Mouse (Mus musculus): Measurements from ENCODE around the gene Lrrc8d. TPM values are rescaled to one million over a fixed set of nuclear protein-coding genes. Genes with fewer than 3 reads are reported as not detected.
A peak's percentile ranks its signal among the peaks of the same experiment; 100 is the strongest.
"Not testable (repeated sequence)": the region's sequence is repeated elsewhere in the genome, so short reads cannot be mapped to it uniquely, and the experiment has no call there.

The Lrrc8d gene
- polyA plus RNA-seq, 1 experiment = 25.4 TPM

DNA sequence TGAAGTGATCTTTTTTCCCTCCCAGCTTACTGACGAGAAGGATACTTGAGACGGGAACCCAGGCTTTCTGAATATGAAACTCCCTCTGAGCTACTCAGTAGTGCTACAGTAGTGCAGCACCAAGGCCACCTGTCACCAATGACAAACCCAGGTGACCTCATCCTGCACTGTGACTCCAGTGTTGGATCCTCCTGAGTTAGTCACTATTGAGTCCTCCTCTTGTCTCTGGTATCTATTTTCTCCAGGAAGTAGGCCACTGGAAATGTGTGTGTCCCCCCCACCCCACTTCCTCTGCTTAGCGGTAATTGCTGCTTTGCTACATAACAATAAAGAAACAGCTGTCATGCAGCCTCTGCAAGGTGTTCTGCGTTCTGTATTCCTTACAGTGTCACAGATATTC, 149.5 kb downstream of the Lrrc8d start:
- no peak for TF ChIP-seq CTCF (IDR thresholded peaks at IDR 0.05; ENCODE audit: borderline replicate concordance, extremely low read depth, insufficient read depth, insufficient read length)
- no peak for TF ChIP-seq POLR2A (IDR thresholded peaks at IDR 0.05; ENCODE audit: borderline replicate concordance, extremely low read depth, insufficient read depth, insufficient read length, poor library complexity, severe bottlenecking)
- no peak for DNase-seq (ENCODE audit: low read depth)

DNA sequence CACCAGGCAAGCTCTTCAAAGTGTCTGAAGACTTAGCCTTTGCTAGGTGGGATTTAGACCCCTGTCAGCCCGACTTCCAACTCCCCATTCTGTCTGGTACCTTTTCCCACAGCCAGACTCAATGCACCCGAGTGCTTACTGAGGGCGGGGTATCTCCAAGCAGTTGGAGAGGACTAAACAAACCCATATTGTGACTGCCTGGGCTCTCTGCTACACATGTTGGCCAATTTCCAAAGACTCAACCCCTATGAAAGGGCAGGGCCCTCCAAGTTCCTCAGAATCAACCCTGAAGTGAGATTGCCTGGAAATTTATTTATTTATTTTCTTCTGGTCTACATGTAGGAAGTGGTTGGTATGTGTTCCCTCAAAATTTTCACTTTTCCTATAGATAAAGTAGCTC, 149.9 kb downstream of the Lrrc8d start:
- TF ChIP-seq POLR2A (IDR thresholded peaks at IDR 0.05; ENCODE audit: borderline replicate concordance, extremely low read depth, insufficient read depth, insufficient read length, poor library complexity, severe bottlenecking) (no peak), CTCF (IDR thresholded peaks at IDR 0.05; ENCODE audit: borderline replicate concordance, extremely low read depth, insufficient read depth, insufficient read length) (no peak)
- peak; percentile 43 for DNase-seq (ENCODE audit: low read depth)

DNA sequence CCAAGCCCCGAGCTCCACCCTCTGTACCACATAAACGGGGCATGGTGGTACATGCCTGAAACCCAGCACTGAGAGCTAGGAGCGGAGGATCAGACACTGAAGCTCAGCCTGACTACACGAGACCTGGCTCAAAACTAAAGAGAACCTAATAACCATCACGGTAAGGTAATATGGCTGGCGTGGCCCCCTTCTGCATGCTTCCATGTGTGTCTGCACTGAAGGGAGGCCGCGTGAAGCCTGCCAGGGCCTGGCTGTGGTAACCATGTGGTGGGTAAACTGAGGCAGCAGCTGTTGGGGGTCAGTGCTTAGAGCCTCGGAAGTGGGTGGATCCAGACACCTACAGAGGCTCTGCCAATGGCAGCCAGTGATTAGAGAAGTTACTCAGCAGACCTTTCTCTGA, 153.5 kb downstream of the Lrrc8d start:
- TF ChIP-seq POLR2A (IDR thresholded peaks at IDR 0.05; ENCODE audit: borderline replicate concordance, extremely low read depth, insufficient read depth, insufficient read length, poor library complexity, severe bottlenecking) (no peak), CTCF (IDR thresholded peaks at IDR 0.05; ENCODE audit: borderline replicate concordance, extremely low read depth, insufficient read depth, insufficient read length) (no peak)
- no peak for DNase-seq (ENCODE audit: low read depth)

DNA sequence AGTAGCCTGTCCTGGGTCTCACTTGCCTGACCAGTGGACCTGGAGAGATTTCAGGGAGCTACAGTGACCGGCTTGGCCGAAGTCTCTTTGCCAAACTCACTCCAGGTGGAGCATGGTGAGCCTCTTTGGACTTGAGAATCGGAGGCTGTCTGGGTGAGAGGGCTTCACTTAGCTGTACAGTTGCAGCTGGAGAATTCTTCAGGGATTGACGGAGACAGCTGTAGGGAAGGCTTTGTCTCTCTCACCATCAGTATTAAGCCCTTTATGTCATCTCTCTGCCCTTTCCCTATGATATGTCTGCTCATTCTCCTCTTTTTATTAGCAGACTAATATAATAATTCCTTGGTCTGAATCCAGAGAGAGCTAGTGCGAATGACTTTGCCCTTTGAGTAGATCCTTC, 157.7 kb downstream of the Lrrc8d start:
- no peak for DNase-seq (ENCODE audit: low read depth)
- TF ChIP-seq POLR2A (IDR thresholded peaks at IDR 0.05; ENCODE audit: borderline replicate concordance, extremely low read depth, insufficient read depth, insufficient read length, poor library complexity, severe bottlenecking) = no peak
- TF ChIP-seq CTCF (IDR thresholded peaks at IDR 0.05; ENCODE audit: borderline replicate concordance, extremely low read depth, insufficient read depth, insufficient read length) = no peak

DNA sequence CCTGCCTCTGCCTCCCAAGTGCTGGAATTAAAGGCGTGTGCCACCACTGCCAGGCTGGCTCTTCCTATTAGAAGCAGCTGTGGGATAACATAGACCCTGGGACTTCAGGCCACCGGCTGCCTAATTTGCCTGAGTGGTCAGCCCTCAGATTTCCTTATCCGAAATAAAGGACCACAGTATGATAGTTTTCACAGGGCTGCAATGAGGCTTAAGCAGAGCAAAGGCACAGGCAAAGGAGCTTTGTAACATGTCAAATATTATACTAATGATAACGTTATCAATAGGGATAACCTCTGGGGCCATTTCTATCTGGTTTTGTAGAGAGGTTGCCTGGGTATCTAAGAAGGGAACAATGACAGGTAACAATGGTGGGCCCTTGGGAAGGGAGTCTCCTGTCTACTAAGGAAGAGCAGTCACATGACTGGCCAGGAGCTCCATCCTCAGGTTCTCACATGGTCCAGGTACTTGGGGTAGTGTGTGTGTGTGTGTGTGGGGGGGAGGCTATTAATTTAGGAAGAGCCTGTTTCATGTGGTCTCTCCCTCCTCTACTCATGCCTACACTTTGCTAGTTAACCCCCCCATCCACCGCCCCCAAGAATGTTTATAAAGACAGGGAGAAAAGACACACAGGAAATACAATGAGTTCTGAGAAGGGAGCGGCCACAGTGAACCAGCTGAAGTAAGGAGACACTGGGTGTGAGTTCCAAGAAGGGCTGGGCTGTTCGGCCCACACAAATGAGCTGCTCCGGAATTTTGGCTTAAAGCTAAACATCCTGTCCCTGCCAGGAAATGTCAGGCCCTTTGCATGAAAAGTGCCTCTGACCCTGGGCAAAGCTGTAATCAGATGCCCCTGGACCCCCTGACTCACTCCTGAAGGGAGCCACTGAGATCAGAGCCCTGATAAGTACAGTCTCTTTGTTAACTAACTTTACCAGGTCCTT, 159.3 kb downstream of the Lrrc8d start:
- peak; percentile 36 for DNase-seq (ENCODE audit: low read depth)
- TF ChIP-seq POLR2A (IDR thresholded peaks at IDR 0.05; ENCODE audit: borderline replicate concordance, extremely low read depth, insufficient read depth, insufficient read length, poor library complexity, severe bottlenecking) = no peak
- TF ChIP-seq CTCF (IDR thresholded peaks at IDR 0.05; ENCODE audit: borderline replicate concordance, extremely low read depth, insufficient read depth, insufficient read length) = no peak

DNA sequence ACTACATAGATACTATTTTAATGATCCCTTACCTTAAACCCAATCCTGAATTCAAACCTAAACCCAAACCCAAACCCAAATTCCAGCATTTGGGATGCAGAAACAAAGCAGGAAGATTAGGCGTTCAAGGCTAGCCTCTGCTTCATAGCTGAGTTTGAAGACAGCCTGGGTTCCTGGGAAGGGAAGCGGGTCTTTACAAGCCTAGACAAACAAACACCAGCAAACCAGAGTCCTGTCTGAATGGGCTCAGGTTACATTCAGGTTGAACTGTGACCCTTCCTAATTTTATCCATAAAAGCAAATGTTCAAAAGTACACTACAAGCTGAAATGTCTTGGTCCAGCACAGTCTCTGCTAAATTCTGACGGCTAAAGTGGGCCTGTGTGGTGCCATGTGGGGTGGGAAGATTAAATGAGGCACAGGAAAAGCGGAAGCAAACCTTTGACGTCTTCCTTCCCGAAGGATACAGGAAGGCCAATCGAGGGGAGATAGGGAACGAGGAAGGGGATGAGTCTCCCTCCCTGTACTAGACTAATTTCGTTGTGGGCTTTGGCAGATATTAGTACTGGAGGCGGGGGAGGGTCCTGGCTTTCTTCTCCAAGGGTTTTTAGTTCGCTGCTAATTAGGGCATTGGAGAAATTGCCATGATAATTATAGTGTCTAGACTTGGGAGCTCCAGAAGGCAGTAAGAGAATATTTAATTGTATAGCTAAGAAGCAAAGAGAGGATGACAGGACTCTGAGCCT, 160.1 kb downstream of the Lrrc8d start:
- peak; percentile 73 for DNase-seq (ENCODE audit: low read depth)

DNA sequence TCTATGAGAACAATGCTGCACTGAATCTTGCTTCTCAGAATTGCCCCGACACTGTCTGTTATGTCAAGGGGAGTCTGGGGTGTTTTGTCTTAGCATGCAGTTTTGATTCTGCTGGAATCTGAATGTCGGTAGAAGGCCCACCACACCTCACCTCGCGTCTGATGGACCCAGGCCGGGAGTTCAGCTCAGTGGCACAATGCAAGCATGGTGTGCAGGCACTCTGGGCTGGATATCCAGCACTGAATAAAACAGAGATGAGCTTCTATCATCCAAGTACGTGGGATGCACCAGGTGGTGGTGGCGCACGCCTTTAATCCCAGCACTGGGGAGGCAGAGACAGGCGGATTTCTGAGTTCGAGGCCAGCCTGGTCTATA, 160.7 kb downstream of the Lrrc8d start:
- TF ChIP-seq CTCF (IDR thresholded peaks at IDR 0.05; ENCODE audit: borderline replicate concordance, extremely low read depth, insufficient read depth, insufficient read length) (no peak), POLR2A (IDR thresholded peaks at IDR 0.05; ENCODE audit: borderline replicate concordance, extremely low read depth, insufficient read depth, insufficient read length, poor library complexity, severe bottlenecking) (no peak)
- DNase-seq (ENCODE audit: low read depth) = no peak

More for the DNA sequence above, 160.1 kb downstream of the Lrrc8d start:
- no peak for TF ChIP-seq CTCF (IDR thresholded peaks at IDR 0.05; ENCODE audit: borderline replicate concordance, extremely low read depth, insufficient read depth, insufficient read length)
- no peak for TF ChIP-seq POLR2A (IDR thresholded peaks at IDR 0.05; ENCODE audit: borderline replicate concordance, extremely low read depth, insufficient read depth, insufficient read length, poor library complexity, severe bottlenecking)

DNA sequence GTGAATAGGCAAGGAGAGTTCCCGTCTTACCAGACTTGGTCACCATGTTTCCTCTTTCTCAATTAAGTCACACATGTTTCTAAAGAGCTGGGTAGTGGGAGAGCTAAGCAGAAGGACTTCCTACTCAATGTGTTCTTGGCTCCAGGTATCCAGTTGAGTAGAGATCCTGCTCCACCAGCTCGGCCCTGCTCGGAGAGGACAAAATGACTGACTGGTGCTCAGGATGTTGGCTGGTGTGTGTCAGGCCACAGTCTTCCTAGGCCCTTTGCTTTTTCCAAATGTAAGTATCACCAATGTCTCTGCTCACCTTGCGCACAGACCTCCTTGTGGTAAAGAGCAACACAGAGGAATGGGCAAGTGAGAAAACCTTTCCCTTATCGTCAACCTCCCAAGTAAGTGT, 161.8 kb downstream of the Lrrc8d start:
- TF ChIP-seq CTCF (IDR thresholded peaks at IDR 0.05; ENCODE audit: borderline replicate concordance, extremely low read depth, insufficient read depth, insufficient read length) (no peak), POLR2A (IDR thresholded peaks at IDR 0.05; ENCODE audit: borderline replicate concordance, extremely low read depth, insufficient read depth, insufficient read length, poor library complexity, severe bottlenecking) (no peak)
- DNase-seq (ENCODE audit: low read depth) = no peak

DNA sequence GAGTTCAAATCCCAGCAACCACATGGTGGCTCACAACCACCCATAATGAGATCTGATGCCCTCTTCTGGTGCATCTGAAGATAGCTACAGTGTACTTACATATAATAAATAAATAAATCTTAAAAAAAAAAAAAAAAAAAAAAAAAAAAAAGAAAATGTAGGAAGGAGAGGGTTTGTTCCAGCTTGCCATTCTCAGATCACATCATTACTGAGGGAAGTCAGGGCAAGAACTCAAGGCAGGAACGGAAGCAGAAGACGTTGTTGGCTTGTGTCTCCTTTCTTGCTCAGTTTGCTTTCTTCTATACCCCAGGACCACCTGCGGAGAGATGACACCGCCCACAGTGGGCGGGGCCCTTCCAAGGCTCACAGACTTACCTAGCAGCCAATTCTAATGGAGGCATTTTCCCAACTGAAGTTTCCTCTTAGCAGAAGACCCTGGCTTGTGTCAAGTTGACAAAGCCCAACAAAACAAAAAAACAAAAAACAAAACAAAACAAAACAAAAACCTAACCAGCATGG, 165.4 kb downstream of the Lrrc8d start:
- DNase-seq (ENCODE audit: low read depth) = not testable (repeated sequence)

DNA sequence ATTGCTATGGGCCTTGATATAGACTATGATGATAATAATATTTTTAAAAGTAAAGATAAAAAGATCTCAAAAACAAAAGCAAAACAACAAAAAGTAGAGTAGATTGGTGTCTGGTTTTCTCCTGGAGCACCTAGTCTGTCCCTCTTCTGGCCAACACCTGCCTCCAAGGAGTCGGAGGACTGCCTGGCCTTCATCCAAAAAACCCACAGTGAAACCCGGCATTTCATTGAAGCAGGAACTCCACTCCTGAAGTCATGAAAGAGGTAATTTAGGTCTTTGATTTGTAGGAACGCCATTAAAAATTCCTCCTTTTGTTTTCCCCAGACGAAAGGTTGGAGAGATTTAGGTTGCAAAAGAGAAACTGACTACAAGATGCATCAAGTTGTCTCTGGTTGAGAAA, 167.7 kb downstream of the Lrrc8d start:
- no peak for TF ChIP-seq CTCF (IDR thresholded peaks at IDR 0.05; ENCODE audit: borderline replicate concordance, extremely low read depth, insufficient read depth, insufficient read length)
- no peak for TF ChIP-seq POLR2A (IDR thresholded peaks at IDR 0.05; ENCODE audit: borderline replicate concordance, extremely low read depth, insufficient read depth, insufficient read length, poor library complexity, severe bottlenecking)
- peak; percentile 66 for DNase-seq (ENCODE audit: low read depth)

DNA sequence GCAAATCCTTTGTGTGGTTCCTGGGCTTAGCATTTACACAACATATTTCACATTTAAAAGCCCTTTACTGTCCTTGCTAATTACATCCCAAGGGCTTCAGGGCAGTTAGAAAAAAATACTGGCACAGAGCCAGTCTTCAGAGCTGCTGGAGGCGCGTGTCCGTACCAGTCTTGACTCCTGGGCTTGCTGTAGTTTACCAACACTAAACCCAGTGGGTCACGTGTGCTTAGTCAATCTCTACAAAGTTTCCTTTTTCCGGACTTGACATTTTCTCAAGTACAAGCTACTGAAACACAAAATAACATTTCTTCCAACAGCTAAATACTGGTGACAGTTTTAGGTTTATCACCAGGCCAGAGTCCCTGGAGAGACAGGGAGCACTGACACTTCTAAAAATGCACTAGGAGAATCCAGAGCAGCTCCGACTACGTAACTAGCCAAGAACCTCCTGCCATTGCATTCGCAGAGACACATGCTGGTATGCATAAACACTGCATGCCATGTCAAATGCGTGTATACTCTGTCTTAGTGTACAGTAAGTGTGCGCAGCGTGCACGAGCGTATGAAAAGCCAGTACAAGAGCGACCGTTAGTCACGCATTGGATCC, 168.2 kb downstream of the Lrrc8d start:
- DNase-seq (ENCODE audit: low read depth) = peak; percentile 81
- TF ChIP-seq POLR2A (IDR thresholded peaks at IDR 0.05; ENCODE audit: borderline replicate concordance, extremely low read depth, insufficient read depth, insufficient read length, poor library complexity, severe bottlenecking) = no peak
